Mouse (Mus musculus) midbrain, embryonic 16.5 days (tissue): ENCODE measurements around the gene Zfand3. TPM values are rescaled to one million over a fixed set of nuclear protein-coding genes. Genes with fewer than 3 reads are reported as not detected.
A peak's percentile ranks its signal among the peaks of the same experiment; 100 is the strongest.

Experiments used
- ATAC-seq: fragments of 200-750 bp; cut with Nextera tagmentation; 2 replicates; pipeline ENCODE4 v1.8.0; 2017; ENCODE audit warnings: moderate TSS enrichment
- H3K27ac ChIP-seq: fragments of 300-500 bp; sonication (generic); 2 replicates; pipeline ENCODE4 v1.5.1; 2014; ENCODE audit warnings: mild to moderate bottlenecking, low read length, mixed read lengths
- H3K27me3 ChIP-seq: fragments of 300-500 bp; sonication (generic); 2 replicates; pipeline ENCODE4 v1.6.1; 2014; ENCODE audit warnings: low read depth, low read length, mixed read lengths; ENCODE audit not compliant: control insufficient read depth, insufficient read depth
- H3K36me3 ChIP-seq: fragments of 300-500 bp; sonication (generic); 2 replicates; pipeline ENCODE4 v1.6.1; 2014; ENCODE audit warnings: mild to moderate bottlenecking, low read length, moderate library complexity, mixed read lengths; ENCODE audit not compliant: control insufficient read depth, insufficient read depth
- H3K4me1 ChIP-seq: fragments of 300-500 bp; sonication (generic); 2 replicates; pipeline ENCODE4 v1.6.1; 2014; ENCODE audit warnings: mild to moderate bottlenecking, low read length, mixed read lengths; ENCODE audit not compliant: control insufficient read depth, insufficient read depth
- H3K4me2 ChIP-seq: fragments of 300-500 bp; sonication (generic); 2 replicates; pipeline ENCODE4 v1.6.1; 2014; ENCODE audit warnings: mild to moderate bottlenecking, low read length, mixed read lengths
- H3K4me3 ChIP-seq: fragments of 300-500 bp; sonication (generic); 2 replicates; pipeline ENCODE4 v1.5.1; 2014; ENCODE audit warnings: low read depth, mild to moderate bottlenecking, low read length, moderate library complexity, mixed read lengths
- H3K9ac ChIP-seq: fragments of 300-500 bp; sonication (generic); 2 replicates; pipeline ENCODE4 v1.6.1; 2014; ENCODE audit warnings: low read depth, low read length, mixed read lengths
- H3K9me3 ChIP-seq: fragments of 300-500 bp; sonication (generic); replicated peaks from 2 replicates; pipeline ENCODE4 v1.6.1; 2014; ENCODE audit warnings: mild to moderate bottlenecking, low read length, mixed read lengths; ENCODE audit not compliant: control insufficient read depth, poor library complexity, severe bottlenecking
- WGBS: fragments of 180-500 bp; shearing (Covaris S2); extraction: QIAGEN DNeasy Blood & Tissue Kit; methylation state at CpG from one replicate; pipeline ENCODE4 v1.1.7; 2014; 5-methylcytosine and 5-hydroxymethylcytosine counted together
- polyA plus RNA-seq: library from polyadenylated mRNA; unstranded; fragments of >200 nt; fragmentation: Nextera tagmentation; extraction: Ambion mirVana; gene quantifications from 2 replicates; pipeline ENCODE4 v1.2.1, GENCODE M21; 2015

Gene Zfand3
- polyA plus RNA-seq, 1 experiment from 2014 or later: 48.7 TPM

GRCm38 (mm10) chr17:30198422-30198821 lies 193.9 kb downstream of the Zfand3 start:
- no peak overlapping the region for H3K4me2 ChIP-seq
- H3K9ac ChIP-seq: no peak overlapping the region; the same call in 1 of the 2 replicates
- no peaks in the 10 kb centered on the region for H3K27me3 ChIP-seq
- no peak overlapping the region for H3K27ac ChIP-seq
- WGBS: 58% methylated on average over 10 of the region's 10 CpGs
- H3K4me3 ChIP-seq: no peak overlapping the region
- ATAC-seq: no peak
- peaks cover 83% of the 10 kb centered on the region for H3K4me1 ChIP-seq
- no peaks in the 10 kb centered on the region for H3K36me3 ChIP-seq
- no peaks in the 10 kb centered on the region for H3K9me3 ChIP-seq

GRCm38 (mm10) chr17:30199374-30200247 lies 195.1 kb downstream of the Zfand3 start:
- no peak overlapping the region for H3K9ac ChIP-seq
- H3K27ac ChIP-seq: no peak overlapping the region
- H3K27me3 ChIP-seq: no peaks in the 10 kb centered on the region
- ATAC-seq: no peak
- H3K36me3 ChIP-seq: no peaks in the 10 kb centered on the region
- peaks cover 84% of the 10 kb centered on the region for H3K4me1 ChIP-seq
- H3K4me2 ChIP-seq: no peak overlapping the region
- H3K9me3 ChIP-seq: no peaks in the 10 kb centered on the region
- 69% methylated on average over 13 of the region's 13 CpGs for WGBS
- H3K4me3 ChIP-seq: no peak overlapping the region

DNA sequence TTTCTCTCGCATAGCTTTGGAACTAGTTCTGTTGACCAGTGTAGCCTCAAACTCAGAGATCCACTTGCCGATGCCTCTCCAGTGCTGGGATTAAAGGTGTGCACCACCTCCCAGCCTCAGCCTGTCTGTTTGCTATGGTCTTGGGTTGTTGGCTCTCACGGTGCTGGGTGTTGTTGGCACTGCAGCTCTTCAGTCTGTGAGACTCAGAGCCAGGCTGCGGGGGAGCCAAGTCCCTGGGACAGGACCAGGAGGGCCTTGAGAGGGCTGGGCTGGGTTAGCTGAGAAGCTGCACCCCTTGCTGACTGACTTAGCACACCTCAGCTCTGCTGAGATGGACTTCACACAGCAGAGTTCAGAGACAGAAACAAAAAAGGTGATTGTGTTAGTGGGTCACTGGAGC lies 195.8 kb downstream of the Zfand3 start:
- H3K4me3 ChIP-seq: no peak overlapping the region
- WGBS: 75% methylated on average over 4 of the region's 4 CpGs
- 0 out of 2 replicates have a peak overlapping the region, but pooled peaks have one; percentile 11 for H3K9ac ChIP-seq
- H3K36me3 ChIP-seq: no peaks in the 10 kb centered on the region
- H3K27me3 ChIP-seq: no peaks in the 10 kb centered on the region
- H3K4me2 ChIP-seq: no peak overlapping the region
- peaks cover 81% of the 10 kb centered on the region for H3K4me1 ChIP-seq
- no peak overlapping the region for H3K27ac ChIP-seq
- no peaks in the 10 kb centered on the region for H3K9me3 ChIP-seq
- ATAC-seq: no peak

DNA sequence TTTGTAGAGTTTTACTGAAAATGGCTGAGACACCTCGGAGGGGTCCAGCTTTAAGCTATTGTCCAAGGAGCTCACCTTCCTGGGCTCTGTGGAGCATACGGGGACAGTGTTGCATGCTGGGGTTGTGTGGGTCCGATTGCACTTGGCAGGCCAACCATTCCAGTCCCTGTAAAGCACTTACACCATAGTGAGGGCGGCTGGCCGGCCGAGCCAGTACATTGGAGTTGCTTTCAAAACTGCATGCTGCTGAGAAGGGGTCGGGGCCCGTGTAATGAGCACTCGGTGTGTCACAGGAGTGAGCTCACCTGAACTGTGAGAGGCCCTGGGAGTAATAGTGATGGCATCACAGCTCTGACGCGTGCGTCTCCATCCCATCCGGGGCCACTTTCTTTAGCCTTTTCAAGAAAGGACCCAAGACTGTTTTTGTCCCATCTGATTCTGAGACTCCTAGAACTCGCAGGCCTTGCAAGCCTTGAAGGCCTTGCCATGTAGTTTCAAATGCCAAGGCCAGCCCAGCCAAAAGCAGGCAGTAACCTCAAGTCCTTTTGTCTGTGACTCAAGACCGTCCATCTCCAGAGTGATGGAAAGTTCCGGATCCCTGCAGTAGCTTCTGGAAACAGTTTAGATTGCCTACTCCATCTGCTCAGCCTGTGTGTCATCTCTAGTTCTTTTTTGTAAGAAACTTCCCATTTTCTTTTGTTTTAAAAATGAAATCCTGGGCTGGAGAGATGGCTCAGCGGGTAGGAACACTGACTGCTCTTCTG lies 200.7 kb downstream of the Zfand3 start:
- ATAC-seq: no peak
- Histone ChIP-seq H3K4me3 (no peak overlapping the region), H3K27me3 (no peaks in the 10 kb centered on the region), H3K4me1 (peaks cover 42% of the 10 kb centered on the region), H3K9me3 (no peaks in the 10 kb centered on the region), H3K4me2 (no peak overlapping the region), H3K27ac (0 out of 2 replicates have a peak overlapping the region, but pooled peaks have one; percentile 5), H3K9ac (no peak overlapping the region), H3K36me3 (no peaks in the 10 kb centered on the region)
- WGBS: 89% methylated on average over 17 of the region's 17 CpGs

- no peaks in the 10 kb centered on the region for H3K27me3 ChIP-seq
- no peak overlapping the region for H3K27ac ChIP-seq
- H3K4me3 ChIP-seq: no peak overlapping the region
- no peaks in the 10 kb centered on the region for H3K36me3 ChIP-seq
- H3K9ac ChIP-seq: no peak overlapping the region
- H3K9me3 ChIP-seq: no peaks in the 10 kb centered on the region
- ATAC-seq: no peak
- H3K4me1 ChIP-seq: peaks cover 5% of the 10 kb centered on the region; the same call in 1 of the 2 replicates
- no peak overlapping the region for H3K4me2 ChIP-seq
- 92% methylated on average over 8 of the region's 8 CpGs for WGBS
Measured at GRCm38 (mm10) chr17:30210262-30210661, 205.7 kb downstream of the Zfand3 start.

- no peak for ATAC-seq
- no peak overlapping the region for H3K9ac ChIP-seq
- H3K9me3 ChIP-seq: no peaks in the 10 kb centered on the region
- H3K4me1 ChIP-seq: peaks cover 5% of the 10 kb centered on the region; the same call in 1 of the 2 replicates
- 95% methylated on average over 6 of the region's 6 CpGs for WGBS
- H3K36me3 ChIP-seq: no peaks in the 10 kb centered on the region
- no peaks in the 10 kb centered on the region for H3K27me3 ChIP-seq
- no peak overlapping the region for H3K27ac ChIP-seq
- no peak overlapping the region for H3K4me2 ChIP-seq
- no peak overlapping the region for H3K4me3 ChIP-seq
Measured at GRCm38 (mm10) chr17:30210936-30211335, 206.4 kb downstream of the Zfand3 start.

DNA sequence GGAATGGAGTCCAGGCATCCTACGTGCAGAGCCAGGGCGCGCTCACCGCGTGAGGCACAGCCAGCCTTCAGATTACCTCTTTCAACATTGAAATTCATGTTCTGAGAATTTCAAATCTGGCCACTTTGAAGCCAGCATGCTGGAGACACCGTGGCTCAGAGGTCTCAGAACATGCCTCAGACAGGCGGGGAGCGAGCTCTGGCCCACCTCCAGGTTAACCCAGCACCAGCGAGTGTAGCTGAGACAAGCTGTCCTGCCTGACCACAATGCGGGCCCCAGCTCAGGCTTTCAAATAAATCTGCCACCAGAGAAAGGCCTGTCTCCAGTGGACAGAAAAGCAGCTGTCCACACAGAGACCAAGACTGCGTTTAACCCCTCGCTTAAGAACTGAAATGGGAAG lies 208.1 kb downstream of the Zfand3 start:
- H3K27ac ChIP-seq: 0 out of 2 replicates have a peak overlapping the region, but pooled peaks have one; percentile 41
- 67% methylated on average over 12 of the region's 12 CpGs for WGBS

DNA sequence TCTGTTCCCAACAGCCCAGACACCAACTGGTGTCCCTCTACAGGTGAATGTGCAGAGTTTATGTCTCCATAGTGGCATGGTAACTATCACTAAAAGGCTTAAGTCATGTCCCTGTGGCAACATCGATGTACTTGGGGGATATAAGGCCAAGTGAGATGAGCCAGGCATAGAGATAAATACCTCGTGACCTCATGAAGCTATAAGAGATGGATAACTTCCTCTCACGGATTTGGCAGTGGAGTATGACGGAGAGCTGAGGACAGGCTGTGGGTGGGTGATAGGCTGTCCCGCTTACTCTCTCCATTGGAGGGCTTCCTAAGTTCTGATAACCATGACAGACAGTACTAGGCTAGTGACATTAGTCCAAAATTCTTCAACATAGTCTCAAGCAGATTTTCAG lies 208.8 kb downstream of the Zfand3 start:
- H3K4me1 ChIP-seq: no peaks in the 10 kb centered on the region; the same call in 1 of the 2 replicates
- no peak for ATAC-seq
- no peaks in the 10 kb centered on the region for H3K27me3 ChIP-seq
- H3K9ac ChIP-seq: no peak overlapping the region
- H3K4me2 ChIP-seq: no peak overlapping the region
- no peaks in the 10 kb centered on the region for H3K9me3 ChIP-seq
- peaks cover 4% of the 10 kb centered on the region; the same call in 1 of the 2 replicates for H3K36me3 ChIP-seq
- H3K27ac ChIP-seq: no peak overlapping the region
- 94% methylated on average over 5 of the region's 5 CpGs for WGBS
- H3K4me3 ChIP-seq: no peak overlapping the region

More for the DNA sequence above, 208.1 kb downstream of the Zfand3 start:
- Histone ChIP-seq H3K4me1 (no peaks in the 10 kb centered on the region; the same call in 1 of the 2 replicates), H3K9me3 (no peaks in the 10 kb centered on the region), H3K4me3 (no peak overlapping the region), H3K4me2 (no peak overlapping the region), H3K36me3 (no peaks in the 10 kb centered on the region), H3K27me3 (no peaks in the 10 kb centered on the region), H3K9ac (no peak overlapping the region)
- no peak for ATAC-seq
